Mouse (Mus musculus) lung, postnatal 10 days (tissue): ENCODE measurements around the gene Acox3.
"Not testable (repeated sequence)": the region's sequence is repeated elsewhere in the genome, so short reads cannot be mapped to it uniquely, and the experiment has no call there.

ENCODE experiments used
- DNase-seq: peaks from one replicate; pipeline ENCODE4 v3.0.0; 2021

The Acox3 gene

DNA sequence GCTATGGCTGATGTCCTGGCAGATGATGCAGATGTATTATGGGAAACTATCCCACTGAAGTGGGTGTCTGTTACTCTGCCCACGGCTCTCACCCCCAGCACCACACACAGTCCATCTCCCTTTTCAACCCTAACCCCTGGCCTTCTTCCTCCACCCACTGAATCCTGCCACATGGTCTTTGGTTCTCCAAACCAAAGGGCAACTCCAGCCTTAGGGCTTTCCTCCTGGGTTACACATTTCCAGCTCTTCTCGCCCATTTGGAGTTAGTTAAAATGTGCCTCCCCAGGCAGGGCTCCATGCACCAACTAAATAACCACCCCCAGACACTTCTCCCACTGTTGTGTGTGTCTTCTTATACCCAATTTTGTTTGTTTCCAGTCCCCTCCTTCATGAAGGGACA is 4.4 kb upstream of the Acox3 start:
- DNase-seq = no peak

DNA sequence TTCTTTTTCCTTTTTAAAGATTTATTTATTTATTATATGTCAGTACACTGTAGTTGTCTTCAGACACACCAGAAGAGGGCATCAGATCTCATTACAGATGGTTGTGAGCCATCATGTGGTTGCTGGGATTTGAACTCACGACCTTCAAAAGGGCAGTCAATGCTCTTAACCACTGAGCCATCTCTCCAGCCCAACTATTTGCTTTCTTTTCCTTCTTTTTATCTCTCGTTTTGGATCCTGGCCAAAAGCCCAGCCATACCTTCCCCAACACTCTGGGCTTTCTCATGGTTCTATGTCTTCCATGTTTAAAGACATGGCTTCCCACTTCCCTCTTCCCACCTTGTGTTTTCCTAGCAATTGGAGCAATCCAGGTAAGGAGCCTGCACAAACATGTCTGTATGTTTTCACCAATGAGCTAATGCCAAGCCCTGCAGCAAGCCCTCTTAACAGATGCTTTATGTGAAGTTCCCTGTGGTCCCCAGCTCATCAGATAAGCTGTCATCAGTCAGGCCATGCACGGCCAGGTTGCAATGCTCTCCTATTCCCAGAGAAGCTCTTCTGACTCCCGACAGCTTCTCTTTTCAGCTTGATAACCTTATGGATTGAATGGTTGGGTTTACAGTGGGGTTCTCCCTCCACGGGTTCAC is 3.5 kb upstream of the Acox3 start:
- no peak for DNase-seq

DNA sequence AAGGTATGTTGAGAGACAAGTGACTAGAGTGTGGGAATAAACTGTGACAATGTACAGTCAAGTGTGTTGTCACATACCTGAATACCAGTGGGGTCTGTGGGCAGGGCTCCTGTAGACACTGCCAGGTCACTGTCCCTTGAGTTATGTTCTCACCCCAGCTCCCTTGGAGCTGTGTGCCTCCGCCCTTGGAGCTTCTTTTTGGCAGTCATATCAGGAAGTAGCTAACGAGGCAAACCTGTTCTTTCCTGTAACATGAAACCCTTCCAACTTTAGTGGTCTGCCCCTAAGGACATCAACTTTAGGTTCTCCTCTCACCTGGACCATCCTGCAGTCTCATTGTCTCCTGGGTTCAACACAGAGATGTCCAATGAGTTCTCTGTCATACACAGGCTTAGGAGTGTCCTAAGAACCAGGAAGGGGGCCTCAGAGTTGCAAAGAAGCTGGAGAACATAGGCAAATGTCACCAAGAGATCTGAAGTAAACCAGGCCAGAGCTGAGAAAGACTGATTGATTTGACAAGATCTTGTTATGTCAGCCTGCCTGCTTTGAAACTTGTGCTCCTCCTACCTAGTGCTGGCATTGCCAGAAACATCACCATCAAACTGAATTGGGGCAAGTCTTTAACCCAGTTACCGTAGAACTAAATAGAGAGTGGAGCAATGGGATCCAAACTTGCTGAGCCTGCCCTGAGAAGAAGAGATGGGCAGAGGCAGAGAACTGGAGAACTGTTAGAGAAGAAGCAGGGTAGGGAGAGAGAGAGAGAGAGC is 2.5 kb upstream of the Acox3 start:
- DNase-seq = no peak

DNA sequence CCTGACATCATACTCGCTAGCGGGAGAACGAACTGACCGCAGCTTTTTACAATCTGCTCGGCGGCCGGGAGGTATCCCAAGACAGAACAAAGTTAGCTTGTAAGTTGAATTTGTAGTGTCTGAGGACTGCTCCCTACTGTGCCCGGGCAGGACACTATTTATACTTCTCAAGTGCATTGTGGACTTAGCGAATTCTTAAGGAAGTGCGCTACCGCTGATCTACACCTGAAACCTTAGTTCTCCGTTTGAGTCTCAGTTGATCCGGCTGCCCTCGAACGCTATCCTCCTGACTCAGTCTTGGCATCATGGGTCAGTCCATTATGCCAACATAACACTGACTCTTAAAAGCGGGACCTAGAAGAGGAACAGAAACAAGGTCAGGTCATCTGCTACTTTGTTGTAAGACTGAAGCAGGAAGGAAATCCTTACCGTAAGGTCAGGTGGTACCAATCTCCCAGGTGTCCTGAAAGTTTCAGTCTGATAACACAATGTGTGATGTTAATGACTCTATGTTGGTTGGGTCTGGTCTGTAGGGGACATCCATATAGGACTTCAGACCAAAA is 462 bp downstream of the Acox3 start:
- DNase-seq = no peak

DNA sequence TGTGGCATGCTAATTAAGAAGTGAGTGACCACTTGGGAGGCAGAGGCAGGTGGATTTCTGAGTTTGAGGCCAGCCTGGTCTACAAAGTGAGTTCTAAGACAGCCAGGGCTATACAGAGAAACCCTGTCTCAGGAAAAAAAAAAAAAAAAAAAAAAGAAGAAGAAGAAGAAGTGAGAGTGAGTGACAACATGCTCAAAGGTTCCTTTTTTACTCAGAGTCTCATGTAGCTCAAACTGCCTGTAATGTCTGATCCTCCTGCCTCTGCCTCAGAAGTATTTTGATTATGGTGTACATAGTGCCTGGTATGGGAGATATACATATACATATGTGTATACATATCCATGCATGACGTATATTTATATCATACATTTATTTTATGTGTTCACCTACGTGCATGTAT is 1.4 kb downstream of the Acox3 start:
- not testable (repeated sequence) for DNase-seq

DNA sequence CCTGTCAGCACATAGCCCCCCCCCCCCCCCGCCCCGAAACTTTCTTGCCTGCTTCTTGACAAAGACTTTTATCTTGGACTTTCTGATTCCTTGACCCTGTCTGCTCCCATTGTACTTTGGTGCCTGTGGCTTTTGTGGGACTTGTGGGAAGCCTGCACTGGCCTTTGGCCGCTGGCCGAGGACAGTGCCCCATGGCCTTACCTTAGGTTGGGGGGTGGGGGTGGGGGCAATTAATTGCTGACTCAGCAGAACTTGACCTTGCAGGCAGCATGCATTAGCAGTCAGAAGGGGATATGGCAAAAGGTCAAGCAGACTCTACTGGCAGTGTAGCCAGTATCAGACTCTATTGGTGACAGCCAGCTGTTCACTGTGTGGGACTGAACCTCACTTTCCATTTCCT is 8.7 kb downstream of the Acox3 start:
- DNase-seq = no peak

DNA sequence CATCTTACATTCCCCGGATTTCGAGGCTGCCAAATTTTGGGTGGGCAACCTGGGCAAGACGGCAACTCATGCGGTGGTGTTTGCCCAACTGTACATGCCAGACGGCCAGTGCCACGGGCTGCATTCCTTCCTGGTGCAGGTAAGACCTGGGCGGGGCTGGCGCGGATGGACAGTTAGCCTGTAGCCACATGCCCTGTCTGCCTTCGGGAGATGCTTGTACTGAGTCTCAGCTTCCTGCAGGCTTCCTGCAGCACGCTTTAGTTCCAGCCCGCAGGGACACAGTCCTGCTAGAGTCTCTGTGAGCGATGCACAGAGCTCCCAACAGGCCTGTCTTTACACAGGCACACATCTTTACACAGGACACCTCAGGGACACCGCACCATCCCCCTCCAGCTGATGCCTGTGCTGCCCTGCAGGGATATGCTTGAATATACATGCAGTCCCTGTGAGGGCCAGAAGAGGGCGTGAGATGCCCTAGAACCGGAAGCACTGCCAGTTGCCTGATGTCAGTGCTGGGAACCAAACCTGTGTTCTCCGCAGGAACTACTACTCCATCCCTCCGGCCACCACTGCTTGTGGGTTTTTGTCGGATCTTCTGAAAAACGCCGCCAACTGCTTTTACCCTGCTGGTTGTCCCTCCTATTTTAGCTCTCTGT is 9.4 kb downstream of the Acox3 start:
- DNase-seq = no peak

DNA sequence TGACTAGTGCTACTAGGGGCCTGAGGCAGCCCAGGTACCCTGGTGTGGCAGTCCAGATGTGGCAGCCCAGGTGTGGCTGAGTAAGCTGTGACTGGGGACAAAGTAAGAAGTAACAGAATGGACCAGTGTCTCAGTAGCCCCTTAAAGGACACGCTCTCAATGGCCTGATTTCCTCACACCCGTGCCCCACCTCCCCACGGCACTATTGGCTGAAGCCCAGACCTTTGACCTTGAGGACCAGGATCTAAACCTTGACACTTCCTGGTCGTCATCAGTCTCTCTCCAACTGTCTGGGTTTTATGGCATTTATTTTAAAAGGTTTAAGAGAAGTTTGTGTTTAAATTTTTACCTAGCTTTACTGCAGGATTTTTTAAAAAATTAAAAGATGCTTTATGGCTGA is 10.0 kb downstream of the Acox3 start:
- no peak for DNase-seq

DNA sequence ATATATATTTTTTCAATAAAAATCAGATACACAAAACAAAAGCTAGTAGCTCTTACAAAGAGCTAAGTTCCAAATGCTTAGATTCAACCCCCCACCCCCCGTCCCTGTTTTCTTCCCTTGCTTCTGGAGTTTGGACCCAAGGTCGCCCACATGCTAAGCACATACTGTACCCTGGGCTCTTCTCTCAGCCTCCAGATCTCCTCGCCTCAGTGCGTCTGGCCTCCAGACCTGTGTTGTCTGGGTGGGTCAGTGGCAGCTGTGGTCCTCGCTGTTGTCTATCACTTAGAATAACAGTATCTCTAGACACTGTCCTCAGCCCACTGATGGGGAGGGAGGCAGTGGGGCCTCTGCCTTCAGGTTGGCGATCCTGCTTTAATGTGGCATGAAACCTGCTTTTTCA is 10.4 kb downstream of the Acox3 start:
- DNase-seq = no peak

DNA sequence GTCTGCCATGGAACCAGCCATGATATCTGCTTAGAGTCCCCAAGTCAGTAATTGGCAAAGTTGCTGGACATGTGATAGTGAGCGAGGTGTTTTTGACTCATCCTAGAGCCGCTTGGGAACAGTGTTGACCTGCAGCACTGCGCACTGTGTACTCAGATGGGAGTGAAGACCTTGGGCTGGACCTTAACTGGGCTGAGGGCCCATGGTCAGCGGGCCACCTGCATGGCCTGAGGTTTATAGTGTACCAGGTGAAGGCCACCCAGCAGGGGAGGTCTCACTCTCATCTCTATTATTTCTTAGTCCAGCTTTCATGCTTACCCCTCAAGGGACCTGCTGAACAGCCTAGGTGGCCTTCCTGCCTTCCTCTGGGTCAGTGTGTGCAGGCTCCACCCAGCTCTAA is 11.9 kb downstream of the Acox3 start:
- DNase-seq = no peak

DNA sequence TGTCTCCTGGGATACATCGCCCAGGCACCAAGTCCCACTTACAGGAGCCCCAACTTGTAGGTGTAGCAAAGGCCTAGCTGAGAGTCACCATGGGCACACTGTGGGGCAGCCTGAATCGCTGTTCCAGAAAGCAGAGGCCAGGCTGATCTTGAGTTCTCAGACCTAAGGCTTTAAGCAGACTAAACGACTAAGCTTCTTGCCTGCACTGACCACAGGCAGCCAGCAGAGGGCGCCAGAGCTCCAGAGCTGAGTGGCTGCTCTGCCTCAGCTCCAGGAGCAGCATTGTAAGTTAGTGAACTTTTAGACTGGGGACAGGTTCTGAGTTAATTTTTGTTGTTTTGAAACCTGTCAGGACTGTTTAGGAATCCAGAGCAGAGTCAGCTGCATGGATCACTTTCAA is 12.9 kb downstream of the Acox3 start:
- peak; percentile 81 for DNase-seq

DNA sequence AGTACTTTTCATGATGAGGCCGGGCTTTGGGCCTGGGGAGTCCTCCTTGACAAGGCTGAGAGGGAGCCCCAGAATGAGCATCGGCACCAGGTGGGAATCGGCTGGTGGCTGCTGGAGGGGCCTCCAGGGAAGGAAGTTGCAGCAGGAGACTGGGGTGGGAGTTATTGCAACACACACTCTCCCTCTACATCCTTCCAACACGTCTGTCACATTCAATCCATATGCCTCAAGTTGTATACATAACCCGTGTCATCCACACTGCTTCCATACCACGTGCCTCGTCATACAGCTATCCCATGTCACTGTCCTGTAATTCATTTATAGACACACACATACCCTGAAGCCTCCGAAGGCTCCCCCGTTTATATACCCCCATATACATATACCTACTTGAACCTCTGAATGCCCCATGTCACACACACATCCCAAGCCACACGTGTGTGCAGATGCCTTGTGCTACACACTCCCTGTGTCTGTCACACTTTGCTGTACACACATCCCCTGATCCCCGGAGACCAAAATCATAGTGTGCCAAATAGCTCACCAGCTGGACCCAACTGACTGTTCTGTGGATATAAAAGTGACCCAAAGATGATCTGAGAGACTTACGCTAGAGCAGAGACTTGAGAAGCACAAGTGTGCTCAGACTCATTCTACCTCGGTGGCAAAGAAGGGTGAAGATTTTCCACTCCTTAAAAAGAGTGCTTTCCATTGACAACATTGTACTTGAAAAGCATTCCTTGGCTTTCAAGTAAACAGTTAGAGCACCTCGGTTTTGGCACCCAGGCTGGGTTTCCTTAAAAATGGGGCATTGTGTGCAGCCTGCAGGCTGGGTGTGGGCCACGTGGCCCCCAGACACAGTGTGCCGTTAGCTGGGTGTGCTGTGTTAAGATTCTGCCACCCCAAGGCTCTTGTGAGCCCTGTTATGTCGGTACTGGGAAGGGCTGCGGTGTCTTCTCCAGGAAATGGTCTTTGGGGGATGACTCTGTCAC is 13.6 kb downstream of the Acox3 start:
- peak; percentile 55 for DNase-seq

DNA sequence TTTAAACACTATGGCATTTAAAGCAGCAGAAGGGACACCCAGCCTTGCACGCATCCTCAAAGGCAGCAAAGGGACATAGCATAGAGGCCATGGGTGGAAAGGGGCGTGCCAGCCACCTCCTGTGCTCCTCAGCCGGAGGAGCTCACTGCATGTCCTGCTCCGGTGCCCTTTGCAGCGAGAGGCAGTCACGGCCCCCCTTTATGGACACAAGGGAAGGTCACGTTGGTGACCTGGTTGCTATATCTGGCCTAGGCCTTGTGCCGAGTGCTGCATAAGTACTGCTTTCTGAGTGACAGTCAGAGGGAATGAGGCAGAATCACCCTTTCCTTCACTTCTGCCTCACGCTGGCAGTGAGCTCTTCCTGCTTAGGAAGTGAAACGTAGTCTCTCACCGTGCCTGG is 17.4 kb downstream of the Acox3 start:
- no peak for DNase-seq

DNA sequence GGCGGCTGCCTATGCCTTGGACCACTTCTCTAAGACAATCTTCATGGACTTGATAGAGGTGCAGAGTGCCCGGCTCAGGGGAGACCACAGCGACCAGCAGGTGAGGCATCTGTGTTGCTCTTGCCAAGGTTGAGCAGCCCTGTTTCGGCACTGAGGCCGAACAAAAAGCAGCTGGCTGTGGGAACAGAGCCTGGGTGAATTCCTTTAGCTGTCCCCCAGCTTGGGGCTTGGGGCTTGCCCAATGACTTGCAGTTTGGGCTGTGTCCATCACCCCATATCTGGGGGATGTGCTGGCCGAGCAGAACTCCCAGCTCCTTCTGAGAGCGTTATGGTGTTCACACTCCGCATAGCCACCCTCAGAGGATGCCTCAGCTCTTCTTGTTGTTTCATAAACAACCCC is 18.7 kb downstream of the Acox3 start:
- no peak for DNase-seq

DNA sequence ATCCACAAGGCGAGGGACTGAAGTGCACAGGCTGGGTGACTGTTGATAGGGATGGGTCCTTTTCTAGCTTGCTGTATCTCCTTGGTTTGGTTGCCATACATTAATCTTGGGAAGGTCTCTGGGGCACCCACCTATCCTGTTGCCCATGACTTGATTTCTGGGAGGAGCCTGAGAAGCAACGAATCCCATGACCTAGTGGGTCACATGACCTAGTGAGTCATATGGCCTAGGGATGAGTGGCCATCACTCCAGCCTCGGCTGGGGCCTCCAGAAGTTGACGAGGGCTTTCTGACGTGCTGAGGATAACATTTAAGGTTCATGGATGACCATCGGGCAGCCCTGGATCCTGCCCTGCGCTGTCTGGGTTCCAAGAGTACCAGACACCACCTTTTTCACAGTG is 22.5 kb downstream of the Acox3 start:
- DNase-seq = no peak

DNA sequence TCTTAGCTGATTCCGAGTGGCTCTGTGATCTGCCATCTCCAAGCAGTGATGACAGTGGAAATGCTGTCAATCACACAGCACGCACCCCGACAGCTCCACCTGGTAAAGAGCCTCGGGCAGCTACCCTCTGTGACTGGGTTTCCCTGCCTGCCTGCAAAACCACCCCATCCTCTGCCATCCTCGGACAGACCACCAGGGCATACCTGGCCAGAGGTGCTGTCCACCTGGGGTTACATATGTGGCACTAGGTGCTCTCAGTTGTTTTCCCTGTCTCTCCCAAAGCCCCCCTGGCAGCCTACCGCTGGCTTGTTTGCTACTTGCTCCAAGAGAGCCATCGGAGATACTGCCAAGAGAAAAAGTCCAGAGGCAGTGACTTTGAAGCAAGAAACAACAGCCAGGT is 24.0 kb downstream of the Acox3 start:
- no peak for DNase-seq

DNA sequence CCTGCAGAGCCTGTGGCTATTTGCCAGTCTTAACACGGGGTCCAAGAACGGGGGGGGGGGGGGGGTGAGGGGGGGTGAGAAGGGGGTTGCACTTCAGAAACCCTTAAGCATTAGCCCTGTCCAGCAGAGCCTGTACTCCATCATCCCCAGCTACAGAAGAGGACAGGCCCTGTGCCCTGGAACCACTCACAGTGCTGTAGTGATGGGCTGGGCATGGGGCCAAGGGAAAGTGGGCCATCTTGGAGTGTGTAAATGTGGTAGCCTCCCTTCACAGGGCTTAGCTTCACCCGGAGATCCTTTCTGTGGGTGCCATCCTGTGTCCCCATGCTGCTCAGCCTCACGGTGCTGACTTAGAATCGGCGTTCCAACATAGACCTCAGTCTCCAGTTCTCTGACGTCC is 24.9 kb downstream of the Acox3 start:
- DNase-seq = peak; percentile 62

DNA sequence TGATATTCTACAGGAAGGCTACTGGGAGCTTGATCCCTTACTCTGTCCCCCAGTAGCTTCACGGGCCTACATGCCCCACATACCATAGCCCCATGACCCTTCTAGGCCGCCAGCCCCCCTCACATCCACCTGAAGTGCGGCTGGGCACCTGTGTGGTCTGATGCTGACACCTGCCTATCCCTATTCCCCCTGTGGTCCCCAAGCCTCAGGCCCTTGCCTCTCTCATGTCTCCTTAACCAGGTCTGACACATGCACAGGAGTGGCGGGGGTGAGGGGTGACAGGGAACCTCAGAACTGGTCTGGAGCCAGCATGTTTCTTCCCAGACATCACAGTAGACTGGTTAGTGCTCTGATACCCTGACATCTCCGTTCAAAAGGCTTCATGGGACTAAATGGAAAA is 25.7 kb downstream of the Acox3 start:
- DNase-seq = no peak

DNA sequence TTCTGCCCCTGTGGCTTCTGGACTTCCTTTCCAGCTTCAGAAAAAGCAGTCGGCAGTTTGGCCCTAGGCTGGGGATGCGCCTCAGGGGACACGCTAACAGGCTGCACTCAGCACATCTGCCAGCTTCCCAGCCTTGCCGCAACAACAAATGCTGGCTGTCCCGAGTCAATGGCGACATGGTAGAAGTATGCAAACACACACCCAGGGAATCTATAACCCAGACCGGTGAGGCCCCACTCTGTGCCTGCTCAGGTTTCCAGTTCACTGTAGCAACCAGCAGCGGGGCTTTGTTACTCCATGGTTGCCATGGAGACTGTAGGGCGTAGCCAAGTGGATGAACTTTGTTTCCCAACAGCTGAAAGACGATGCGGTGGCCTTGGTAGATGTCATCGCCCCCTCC is 26.5 kb downstream of the Acox3 start:
- DNase-seq = peak; percentile 68

DNA sequence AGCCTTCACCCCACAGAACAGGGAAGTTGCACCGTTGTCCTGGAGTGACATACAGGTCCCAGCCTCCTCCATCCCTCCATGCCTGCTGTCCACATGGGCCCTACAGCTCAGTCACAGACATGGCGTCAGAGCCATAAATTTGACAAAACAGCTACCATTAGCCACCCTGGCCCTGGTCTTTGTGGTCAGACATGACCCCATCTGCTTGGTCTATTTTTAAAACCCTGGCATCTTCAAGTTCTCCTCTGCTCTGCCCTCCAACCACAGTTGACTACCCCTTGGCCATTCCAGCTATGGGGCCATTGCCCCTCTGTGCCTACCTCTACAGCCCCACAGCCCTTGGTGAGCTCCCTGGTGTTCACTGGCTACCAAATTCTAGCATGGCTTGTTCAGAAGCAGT is 27.1 kb downstream of the Acox3 start:
- no peak for DNase-seq

DNA sequence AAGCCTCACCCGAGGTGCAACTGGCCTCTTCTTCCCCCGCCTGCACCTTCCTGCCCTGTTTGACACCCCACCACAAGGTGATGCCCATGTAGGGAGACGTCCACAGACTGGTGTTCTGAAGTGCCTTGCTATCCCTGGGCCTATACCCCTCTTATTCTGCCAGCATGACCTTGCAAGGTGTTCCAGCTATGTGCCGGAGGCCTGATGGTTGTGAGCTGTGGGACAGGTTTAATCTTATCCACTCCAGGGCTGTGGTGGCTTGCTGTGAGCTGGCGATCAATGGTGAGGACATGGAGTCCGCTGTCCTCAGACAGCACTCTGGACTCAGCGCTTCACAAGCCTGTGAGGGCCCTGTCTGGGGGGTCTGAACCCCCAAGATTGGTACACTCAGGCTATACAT is 27.5 kb downstream of the Acox3 start:
- no peak for DNase-seq

DNA sequence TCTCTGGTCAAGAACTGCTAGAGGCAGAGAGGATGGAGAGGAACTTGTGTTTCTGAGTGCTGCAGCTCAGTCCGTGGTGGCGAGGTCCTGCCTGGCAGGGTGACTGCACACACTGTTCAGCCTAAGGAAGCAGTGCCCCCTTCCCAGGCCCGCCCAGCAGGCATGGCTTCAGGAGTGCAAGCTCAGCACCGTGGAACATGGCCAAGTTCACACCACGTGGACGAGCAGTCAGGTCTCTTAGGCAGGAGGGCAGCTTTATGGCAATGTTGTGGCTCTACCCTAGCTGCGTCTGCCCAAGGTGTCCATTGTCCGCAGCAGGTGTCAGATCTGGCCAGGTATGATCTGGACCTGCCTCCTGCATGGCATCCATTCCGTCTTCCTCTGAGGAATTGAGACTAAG is 28.3 kb downstream of the Acox3 start:
- no peak for DNase-seq

DNA sequence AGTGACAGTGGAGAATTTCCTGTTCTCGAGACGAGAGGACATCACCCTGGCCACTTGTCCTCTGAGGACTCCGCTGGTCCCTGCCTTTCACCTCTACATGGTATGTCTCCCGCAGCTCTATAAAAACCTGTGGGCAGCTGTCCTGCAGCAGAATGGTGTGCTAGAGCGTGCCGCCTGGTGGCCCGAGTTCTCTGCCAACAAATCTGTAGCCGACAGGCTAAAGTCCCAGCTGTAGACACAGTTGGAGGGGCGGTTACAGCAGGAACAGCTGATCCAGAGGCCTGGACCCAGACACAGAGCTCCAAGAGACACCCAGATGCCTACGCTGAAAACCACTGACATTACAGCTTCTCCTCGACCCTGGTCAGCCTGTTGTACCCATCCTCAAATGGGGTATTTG is 29.1 kb downstream of the Acox3 start:
- peak; percentile 49 for DNase-seq
